8 mouse cellular contexts compared by ENCODE assay signal in genomic region chr11:16950226-16950975, GRCm38 (mm10). TPM values are rescaled to one million over a fixed set of nuclear protein-coding genes. Genes with fewer than 3 reads are reported as not detected.
DNase-seq lines count a peak whose midpoint lies in the region; ATAC-seq and TF ChIP-seq lines count a peak whose summit lies in the region.

No protein-coding gene starts in this region.

- H3K4me1 ChIP-seq in kidney, postnatal 0 days (replicated peaks; ENCODE audit: insufficient read depth, low read length): no peaks in the 10 kb centered on the region
- peaks cover 19% of the 10 kb centered on the region for H3K4me1 ChIP-seq in bone marrow macrophage, adult 2 months (ENCODE audit: control insufficient read depth, insufficient read depth, low read length)
- peaks cover 11% of the 10 kb centered on the region for H3K4me1 ChIP-seq in hindbrain, embryonic 13.5 days (replicated peaks)
- peaks cover 9% of the 10 kb centered on the region for H3K4me1 ChIP-seq in midbrain, embryonic 14.5 days (ENCODE audit: control insufficient read depth, insufficient read depth, low read length)

- no peak for TF ChIP-seq POLR2A in bone marrow macrophage, adult 2 months (IDR thresholded peaks at IDR 0.05; ENCODE audit: borderline replicate concordance, low read depth, low read length)

- H3K4me2 ChIP-seq in kidney, postnatal 0 days (ENCODE audit: low read length): peak overlapping the region; percentile 61
- H3K4me2 ChIP-seq in hindbrain, embryonic 13.5 days: peak overlapping the region; percentile 91
- peak overlapping the region; percentile 69 for H3K4me2 ChIP-seq in midbrain, embryonic 14.5 days (ENCODE audit: low read length)

- H3K36me3 ChIP-seq in kidney, postnatal 0 days (ENCODE audit: insufficient read depth, low read length): no peaks in the 10 kb centered on the region
- no peaks in the 10 kb centered on the region for H3K36me3 ChIP-seq in hindbrain, embryonic 13.5 days
- H3K36me3 ChIP-seq in midbrain, embryonic 14.5 days (ENCODE audit: control insufficient read depth, insufficient read depth, low read length): no peaks in the 10 kb centered on the region

- peak overlapping the region; percentile 56 for H3K9ac ChIP-seq in kidney, postnatal 0 days (ENCODE audit: low read depth, low read length)
- peak overlapping the region; percentile 21 for H3K9ac ChIP-seq in hindbrain, embryonic 13.5 days
- H3K9ac ChIP-seq in midbrain, embryonic 14.5 days (replicated peaks; ENCODE audit: low read length): no peak overlapping the region

- H3K9me3 ChIP-seq in kidney, postnatal 0 days (replicated peaks; ENCODE audit: low read length): no peaks in the 10 kb centered on the region
- no peaks in the 10 kb centered on the region for H3K9me3 ChIP-seq in hindbrain, embryonic 13.5 days
- H3K9me3 ChIP-seq in midbrain, embryonic 14.5 days (ENCODE audit: control insufficient read depth, low read length): no peaks in the 10 kb centered on the region

- no peaks in the 10 kb centered on the region for H3K27me3 ChIP-seq in kidney, postnatal 0 days (ENCODE audit: insufficient read depth, low read length)
- H3K27me3 ChIP-seq in hindbrain, embryonic 13.5 days: no peaks in the 10 kb centered on the region
- no peaks in the 10 kb centered on the region for H3K27me3 ChIP-seq in midbrain, embryonic 14.5 days (ENCODE audit: control insufficient read depth, insufficient read depth, low read length)

- DNase-seq in kidney, postnatal 0 days (ENCODE audit: low spot score): peak; percentile 9
- DNase-seq in kidney, adult 11 months: no peak
- DNase-seq in midbrain, embryonic 14.5 days: no peak
- no peak for DNase-seq in ovary, postnatal 10 days (ENCODE audit: low spot score)
- DNase-seq in left cerebral cortex, postnatal 14 days (ENCODE audit: low spot score in 2 of 2): no peak
- DNase-seq in spleen, postnatal 14 days (ENCODE audit: low spot score in 2 of 2): no peak

- no peak for TF ChIP-seq CTCF in kidney, postnatal 0 days (IDR thresholded peaks at IDR 0.05; ENCODE audit: low read depth)
- no peak for TF ChIP-seq CTCF in bone marrow macrophage, adult 2 months (IDR thresholded peaks at IDR 0.05; ENCODE audit: low read depth, low read length)

- ATAC-seq in kidney, postnatal 0 days (replicated peaks; ENCODE audit: low FRiP score, low read depth): no peak
- ATAC-seq in hindbrain, embryonic 13.5 days (ENCODE audit: low FRiP score): no peak
- ATAC-seq in midbrain, embryonic 14.5 days (ENCODE audit: low FRiP score, low TSS enrichment): no peak

- H3K27ac ChIP-seq in kidney, postnatal 0 days: no peak overlapping the region
- peak overlapping the region; percentile 82 for H3K27ac ChIP-seq in bone marrow macrophage, adult 2 months (ENCODE audit: insufficient read depth, low read depth, low read length)
- no peak overlapping the region for H3K27ac ChIP-seq in hindbrain, embryonic 13.5 days
- H3K27ac ChIP-seq in midbrain, embryonic 14.5 days (replicated peaks; ENCODE audit: low read depth, low read length): no peak overlapping the region

- 25% methylated on average over 13 of the region's 13 CpGs for WGBS in kidney, postnatal 0 days
- WGBS in hindbrain, embryonic 13.5 days: 54% methylated on average over 13 of the region's 13 CpGs
- WGBS in midbrain, embryonic 14.5 days: 55% methylated on average over 13 of the region's 13 CpGs

- intact Hi-C loops in left cerebral cortex, postnatal 14 days (cut with DNase I): no loop called here

- H3K4me3 ChIP-seq in kidney, postnatal 0 days (replicated peaks; ENCODE audit: low read depth, low read length): peak overlapping the region; percentile 37
- H3K4me3 ChIP-seq in bone marrow macrophage, adult 2 months (ENCODE audit: insufficient read depth, low read length): peak overlapping the region; percentile 62
- peak overlapping the region; percentile 66 for H3K4me3 ChIP-seq in hindbrain, embryonic 13.5 days
- H3K4me3 ChIP-seq in midbrain, embryonic 14.5 days (replicated peaks; ENCODE audit: low read depth, low read length): peak overlapping the region; percentile 70

RNA-seq across cellular contexts. Expression of gene Fbxo48, which starts 0.8 kb away (rescaled TPM):
- 0.42 and 0.71 TPM in 2 replicates for polyA plus RNA-seq in kidney, postnatal 0 days (2015; fragmentation: Nextera tagmentation; extraction: Ambion mirVana)
- 3.3 and 4.0 TPM in 2 replicates for polyA plus RNA-seq in bone marrow macrophage, adult 2 months (2012; ENCODE audit: insufficient read depth, insufficient read length, missing spikeins)
- polyA plus RNA-seq in hindbrain, embryonic 13.5 days (2015; fragmentation: Nextera tagmentation; extraction: Ambion mirVana): 0.61 and 0.66 TPM in 2 replicates
- 0.75 and 1.4 TPM in 2 replicates for polyA plus RNA-seq in midbrain, embryonic 14.5 days (2014; fragmentation: Nextera tagmentation; extraction: Ambion mirVana)
- total RNA-seq in left cerebral cortex, postnatal 14 days (2021): 1 to 10 TPM; 1.1 to 1.7 TPM
